Mouse (Mus musculus) inflammation-experienced regulatory T-cells, adult 6 months (primary cell): ENCODE measurements at regions not wholly inside any gene's neighbourhood (a gene's known extent, or its start where the extent isn't known, plus 50 kb on each side); places are given as distances from the start of the nearest gene placed in this dataset.

ENCODE experiments used
- ATAC-seq: one replicate; pipeline ENCODE4 v1.8.0; 2017

DNA sequence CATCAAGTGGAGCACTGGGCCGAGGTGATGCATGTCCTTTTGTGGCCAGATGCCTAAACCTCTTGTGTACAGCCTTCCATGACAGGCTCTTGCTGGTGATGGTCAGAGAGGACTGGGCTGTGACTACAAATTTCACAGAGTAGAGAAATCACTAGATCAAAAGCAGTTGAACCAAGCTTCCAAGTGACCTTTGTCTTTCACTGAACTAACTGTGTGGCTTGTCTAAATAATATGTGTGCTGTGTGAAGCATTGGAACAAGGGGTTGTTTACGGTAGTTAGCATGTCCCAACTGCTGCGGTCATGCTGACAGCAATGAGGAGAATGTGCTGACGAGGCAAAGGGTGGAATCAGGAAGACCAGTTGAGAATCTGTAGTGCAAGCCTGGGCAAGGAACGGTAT, 55.3 kb upstream of the D16Ertd472e start:
- no peak for ATAC-seq

DNA sequence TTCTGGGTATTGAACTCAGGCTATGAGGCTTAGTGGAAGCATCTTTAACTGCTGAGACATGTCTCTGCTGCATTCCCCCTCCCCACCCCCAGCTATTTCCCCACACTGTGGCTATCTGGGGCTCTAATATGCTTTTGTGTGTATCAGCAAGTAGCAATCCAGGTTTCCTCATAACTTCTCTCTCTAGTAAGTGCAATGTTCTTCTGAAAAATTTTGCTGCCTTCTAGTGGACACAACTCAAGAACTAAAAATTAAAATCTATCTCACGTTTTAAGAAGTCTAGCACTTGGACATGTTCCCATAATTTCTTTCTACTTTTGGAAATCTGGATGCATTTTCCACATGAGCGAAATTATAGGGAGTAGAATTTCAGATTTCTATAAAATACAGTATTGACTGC, 50.3 kb upstream of the D16Ertd472e start:
- ATAC-seq, result peak; percentile 60
